Mouse (Mus musculus): ENCODE measurements around the gene Armh1.

DNA sequence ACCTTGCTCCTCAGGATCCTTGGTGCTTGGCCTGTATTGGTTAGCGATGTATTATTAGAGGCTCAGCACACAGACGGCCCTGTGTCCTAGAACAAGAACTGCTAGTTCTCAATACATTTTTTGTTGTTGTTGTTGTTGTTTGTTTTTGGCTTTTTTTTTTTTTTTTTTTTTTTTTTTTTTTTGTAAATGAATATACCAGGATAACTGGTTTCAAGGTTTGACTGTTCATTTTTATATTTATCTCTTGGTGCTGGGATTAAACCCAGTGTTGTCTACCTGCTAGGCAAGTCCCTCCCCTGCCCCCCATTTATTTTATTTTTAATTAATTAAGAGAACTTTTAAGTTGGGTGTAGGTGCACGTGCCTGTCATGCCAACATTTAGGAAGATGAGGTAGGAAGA is 63.0 kb downstream of the Armh1 start:
- TF ChIP-seq CTCF (IDR thresholded peaks at IDR 0.05; ENCODE audit: extremely low read depth, insufficient read depth, low read length): no peak
- TF ChIP-seq POLR2A (IDR thresholded peaks at IDR 0.05; ENCODE audit: extremely low read depth, insufficient read depth, low read length): no peak
